Mouse (Mus musculus) bone marrow, adult 2 months (tissue): ENCODE measurements at regions not wholly inside any gene's neighbourhood (a gene's known extent, or its start where the extent isn't known, plus 50 kb on each side); places are given as distances from the start of the nearest gene placed in this dataset.

Experiments
- CTCF ChIP-seq: fragments of 200-500 bp; IDR thresholded peaks from 2 replicates; pipeline ENCODE4 v1.5.1; 2011; ENCODE audit warnings: low read length, control low read depth; ENCODE audit not compliant: control insufficient read depth, insufficient read depth
- POLR2A ChIP-seq: fragments of 200-500 bp; IDR thresholded peaks from 2 replicates; pipeline ENCODE4 v1.6.1; 2011; ENCODE audit warnings: low read depth, mild to moderate bottlenecking, control low read depth, low read length, borderline replicate concordance; ENCODE audit not compliant: control insufficient read depth

GRCm38 (mm10) chr1:185802156-185802555 lies 315.0 kb downstream of the Lyplal1 start:
- TF ChIP-seq POLR2A: no peak
- no peak for TF ChIP-seq CTCF
